Mouse (Mus musculus): ENCODE data around the gene H1foo. TPM values are rescaled to one million over a fixed set of nuclear protein-coding genes. Genes with fewer than 3 reads are reported as not detected.

Gene H1foo
- polyA plus RNA-seq, 1 experiment from 2014 or later: not detected

- Histone ChIP-seq H3K27me3 (no peaks in the 10 kb centered on the region), H3K9me3 (replicated peaks) (no peaks in the 10 kb centered on the region), H3K27ac (replicated peaks) (no peak overlapping the region), H3K36me3 (replicated peaks) (no peaks in the 10 kb centered on the region), H3K4me3 (replicated peaks) (no peak overlapping the region), H3K9ac (no peak overlapping the region), H3K4me2 (no peak overlapping the region), H3K4me1 (replicated peaks) (no peaks in the 10 kb centered on the region)
- no peak for ATAC-seq (ENCODE audit: insufficient read depth)
- WGBS (ENCODE audit: insufficient replicate concordance): 67% methylated on average over 10 of the region's 10 CpGs
Measured at GRCm38 (mm10) chr6:115927292-115928242, 17.2 kb upstream of the H1foo start.

DNA sequence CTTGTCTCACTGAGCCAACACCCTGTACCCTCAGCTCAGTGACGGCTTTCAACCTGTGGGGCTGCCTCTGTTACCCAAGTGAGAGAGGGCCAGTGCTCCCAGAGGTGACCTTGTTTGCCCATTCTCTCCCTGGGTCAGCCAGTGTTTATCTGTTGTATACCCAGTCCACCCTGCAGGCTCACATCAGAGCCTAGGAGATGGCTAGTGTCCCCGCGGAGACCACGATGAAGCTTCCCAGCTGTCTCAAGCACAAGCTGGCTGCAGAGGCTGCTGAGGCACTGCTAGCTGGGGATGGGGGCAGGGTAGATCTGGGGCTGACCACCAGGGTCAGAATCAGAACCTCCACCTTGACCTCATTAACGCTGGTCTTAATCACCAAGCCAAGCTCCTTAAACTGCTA lies 14.7 kb upstream of the H1foo start:
- ATAC-seq (ENCODE audit: insufficient read depth): no peak
- Histone ChIP-seq H3K4me3 (replicated peaks) (no peak overlapping the region), H3K9ac (no peak overlapping the region), H3K4me2 (no peak overlapping the region), H3K36me3 (replicated peaks) (no peaks in the 10 kb centered on the region), H3K9me3 (replicated peaks) (no peaks in the 10 kb centered on the region), H3K27ac (replicated peaks) (no peak overlapping the region), H3K4me1 (replicated peaks) (no peaks in the 10 kb centered on the region), H3K27me3 (no peaks in the 10 kb centered on the region)
- WGBS (ENCODE audit: insufficient replicate concordance): 63% methylated on average over 5 of the region's 5 CpGs

DNA sequence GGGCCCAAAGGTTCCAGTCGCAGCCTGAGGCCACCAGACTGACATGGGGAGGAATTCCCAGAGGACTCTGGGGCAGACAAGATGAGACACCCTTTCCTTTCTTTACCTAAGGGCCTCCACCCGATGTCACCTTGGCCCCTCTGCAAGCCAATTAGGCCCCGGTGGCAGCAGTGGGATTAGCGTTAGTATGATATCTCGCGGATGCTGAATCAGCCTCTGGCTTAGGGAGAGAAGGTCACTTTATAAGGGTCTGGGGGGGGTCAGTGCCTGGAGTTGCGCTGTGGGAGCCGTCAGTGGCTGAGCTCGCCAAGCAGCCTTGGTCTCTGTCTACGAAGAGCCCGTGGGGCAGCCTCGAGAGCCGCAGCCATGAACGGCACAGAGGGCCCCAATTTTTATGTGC lies 13.1 kb upstream of the H1foo start, which contains the start of gene Rho:
TSS of gene Rho (plus strand) at position 110 of the 400 bp plus-strand sequence.
- no peak within 1 kb of the TSS for H3K27ac ChIP-seq (replicated peaks)
- no peak for ATAC-seq (ENCODE audit: insufficient read depth)
- H3K4me2 ChIP-seq: no peak within 1 kb of the TSS
- no peak within 1 kb of the TSS for H3K9ac ChIP-seq
- H3K4me3 ChIP-seq (replicated peaks): no peak within 1 kb of the TSS
- no peaks in the 10 kb centered on the region for H3K9me3 ChIP-seq (replicated peaks)
- no peaks in the 10 kb centered on the region for H3K4me1 ChIP-seq (replicated peaks)
- no peaks in the 10 kb centered on the region for H3K27me3 ChIP-seq
- H3K36me3 ChIP-seq (replicated peaks): no peaks in the 10 kb centered on the region
- 80% methylated on average over 14 of the region's 14 CpGs for WGBS (ENCODE audit: insufficient replicate concordance)

- no peak for ATAC-seq (ENCODE audit: insufficient read depth)
- no peaks in the 10 kb centered on the region for H3K27me3 ChIP-seq
- WGBS (ENCODE audit: insufficient replicate concordance): 74% methylated on average over 3 of the region's 3 CpGs
- H3K4me1 ChIP-seq (replicated peaks): no peaks in the 10 kb centered on the region
- no peak overlapping the region for H3K27ac ChIP-seq (replicated peaks)
- no peak overlapping the region for H3K4me2 ChIP-seq
- no peaks in the 10 kb centered on the region for H3K36me3 ChIP-seq (replicated peaks)
- H3K4me3 ChIP-seq (replicated peaks): no peak overlapping the region
- no peaks in the 10 kb centered on the region for H3K9me3 ChIP-seq (replicated peaks)
- no peak overlapping the region for H3K9ac ChIP-seq
Measured at GRCm38 (mm10) chr6:115932391-115932790, 12.3 kb upstream of the H1foo start.

DNA sequence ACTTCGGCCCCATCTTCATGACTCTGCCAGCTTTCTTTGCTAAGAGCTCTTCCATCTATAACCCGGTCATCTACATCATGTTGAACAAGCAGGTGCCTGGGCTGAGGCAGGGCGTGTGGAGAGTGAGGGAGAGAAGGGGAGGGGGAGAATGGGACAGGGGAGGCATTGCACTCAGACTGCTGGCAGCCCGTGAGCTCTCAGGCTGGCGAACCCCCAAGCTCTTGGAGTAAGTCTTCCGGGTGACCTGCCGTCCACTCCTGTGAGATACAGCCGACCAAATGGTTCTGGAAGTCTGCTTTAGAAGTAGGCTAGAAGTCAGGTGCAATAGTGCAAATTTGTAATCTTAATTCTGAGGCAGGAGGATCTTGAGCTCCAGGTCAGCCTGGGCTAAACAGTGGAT lies 9.2 kb upstream of the H1foo start:
- H3K27me3 ChIP-seq: no peaks in the 10 kb centered on the region
- no peaks in the 10 kb centered on the region for H3K9me3 ChIP-seq (replicated peaks)
- no peaks in the 10 kb centered on the region for H3K36me3 ChIP-seq (replicated peaks)
- no peak overlapping the region for H3K9ac ChIP-seq
- no peak overlapping the region for H3K4me3 ChIP-seq (replicated peaks)
- 0 out of 2 replicates have a peak, but pooled peaks cover under 1% of the 10 kb centered on the region for H3K4me1 ChIP-seq (replicated peaks)
- no peak overlapping the region for H3K27ac ChIP-seq (replicated peaks)
- H3K4me2 ChIP-seq: no peak overlapping the region
- ATAC-seq (ENCODE audit: insufficient read depth): no peak
- WGBS (ENCODE audit: insufficient replicate concordance): 58% methylated on average over 8 of the region's 8 CpGs

DNA sequence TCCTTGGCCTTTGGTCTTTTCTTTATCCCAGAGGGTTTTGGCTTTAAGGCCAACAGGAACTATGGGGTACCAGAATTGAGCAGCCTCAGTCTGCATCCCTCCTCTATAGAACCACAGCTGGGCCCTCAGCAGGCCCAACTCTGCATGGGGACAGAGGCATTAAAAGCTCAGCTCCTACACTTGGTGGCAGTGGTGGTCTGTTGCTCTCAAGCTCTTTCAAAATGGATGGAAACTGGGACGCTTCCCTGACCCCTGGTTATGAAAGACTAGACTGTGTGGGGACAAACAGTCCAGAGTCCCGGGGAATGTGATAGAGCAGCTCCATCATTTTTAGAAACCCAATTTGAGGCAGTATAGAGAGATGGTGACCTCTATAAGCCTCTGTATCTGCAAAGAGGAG lies 6.7 kb upstream of the H1foo start:
- H3K9ac ChIP-seq: no peak overlapping the region
- ATAC-seq (ENCODE audit: insufficient read depth): no peak
- H3K9me3 ChIP-seq (replicated peaks): no peaks in the 10 kb centered on the region
- no peak overlapping the region for H3K4me3 ChIP-seq (replicated peaks)
- H3K27ac ChIP-seq (replicated peaks): no peak overlapping the region
- peaks cover 16% of the 10 kb centered on the region; the same call in 1 of the 2 replicates for H3K4me1 ChIP-seq (replicated peaks)
- H3K36me3 ChIP-seq (replicated peaks): no peaks in the 10 kb centered on the region
- no peaks in the 10 kb centered on the region for H3K27me3 ChIP-seq
- no peak overlapping the region for H3K4me2 ChIP-seq
- WGBS (ENCODE audit: insufficient replicate concordance): 66% methylated on average over 2 of the region's 2 CpGs

DNA sequence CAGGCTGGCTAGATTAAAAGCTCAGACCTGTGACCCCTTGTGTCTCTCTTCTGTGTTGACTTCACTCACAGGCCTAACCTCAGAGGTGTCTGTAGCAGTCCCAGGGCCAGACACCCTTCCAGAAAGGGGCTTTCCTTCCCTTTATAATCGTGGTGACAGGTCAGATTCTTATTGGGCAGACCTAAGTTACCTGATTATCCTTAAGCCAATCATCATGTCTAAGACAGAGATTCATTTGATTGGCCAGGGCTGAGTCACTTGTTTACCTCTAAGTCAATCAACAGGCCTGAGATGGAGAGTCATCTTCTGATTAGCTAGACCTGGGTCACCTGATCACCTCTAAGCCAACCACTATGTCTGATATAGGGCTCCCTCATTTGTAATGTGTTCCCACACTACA lies 5.9 kb upstream of the H1foo start:
- H3K9me3 ChIP-seq (replicated peaks): no peaks in the 10 kb centered on the region
- no peaks in the 10 kb centered on the region for H3K27me3 ChIP-seq
- no peaks in the 10 kb centered on the region for H3K36me3 ChIP-seq (replicated peaks)
- H3K4me1 ChIP-seq (replicated peaks): peaks cover 16% of the 10 kb centered on the region; the same call in 1 of the 2 replicates
- 50% methylated on average over 1 of the region's 1 CpGs for WGBS (ENCODE audit: insufficient replicate concordance)
- no peak overlapping the region for H3K4me2 ChIP-seq
- H3K9ac ChIP-seq: no peak overlapping the region
- no peak overlapping the region for H3K27ac ChIP-seq (replicated peaks)
- ATAC-seq (ENCODE audit: insufficient read depth): no peak
- no peak overlapping the region for H3K4me3 ChIP-seq (replicated peaks)

DNA sequence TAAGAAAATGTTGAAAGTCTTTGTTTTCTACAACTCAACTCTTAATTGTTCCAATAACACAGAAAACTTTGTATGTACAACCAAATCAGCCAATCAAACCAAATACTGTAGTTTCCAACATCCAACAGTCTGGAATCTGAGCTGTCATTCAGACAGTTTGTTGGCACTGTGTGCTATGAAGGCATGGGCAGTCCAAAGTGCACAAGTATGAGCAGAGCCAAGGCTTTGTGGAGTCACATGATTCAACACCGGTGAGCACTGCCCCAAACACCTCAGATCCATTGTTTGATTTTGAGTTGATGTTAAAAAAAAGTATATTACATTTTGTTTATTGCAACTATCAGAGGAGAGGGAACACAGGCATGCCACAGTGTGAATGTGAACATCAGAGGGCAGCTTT lies 4.1 kb upstream of the H1foo start:
- Histone ChIP-seq H3K9me3 (replicated peaks) (no peaks in the 10 kb centered on the region), H3K36me3 (replicated peaks) (no peaks in the 10 kb centered on the region), H3K27me3 (no peaks in the 10 kb centered on the region), H3K9ac (no peak overlapping the region), H3K4me2 (no peak overlapping the region), H3K27ac (replicated peaks) (no peak overlapping the region), H3K4me3 (replicated peaks) (no peak overlapping the region), H3K4me1 (replicated peaks) (peaks cover 16% of the 10 kb centered on the region; the same call in 1 of the 2 replicates)
- peak; percentile 51; the same call in 1 of the 2 replicates for ATAC-seq (ENCODE audit: insufficient read depth)
- 56% methylated on average over 1 of the region's 1 CpGs for WGBS (ENCODE audit: insufficient replicate concordance)

DNA sequence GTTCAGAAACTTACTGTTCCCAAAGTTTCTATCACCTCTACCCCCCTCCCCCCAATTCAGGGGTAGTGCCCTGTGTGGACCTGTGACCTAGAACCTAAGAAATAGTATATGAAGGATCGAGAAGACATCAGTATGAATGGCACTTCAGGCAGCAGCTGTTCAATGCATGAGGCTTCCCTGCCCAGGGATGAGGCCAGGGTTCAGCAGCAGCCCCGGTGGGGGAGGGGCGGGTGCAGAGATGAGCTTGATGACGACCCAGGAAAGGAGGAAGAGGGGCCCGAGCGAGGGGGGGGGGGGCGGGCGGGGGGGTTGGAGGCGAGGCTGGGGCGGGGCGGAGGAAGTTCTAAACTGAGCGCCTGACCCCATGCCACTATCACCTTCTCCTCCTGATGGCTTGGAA lies 3.6 kb upstream of the H1foo start:
- 0 out of 2 replicates have a peak overlapping the region, but pooled peaks have one; percentile 2 for H3K4me2 ChIP-seq
- H3K27me3 ChIP-seq: no peaks in the 10 kb centered on the region
- no peaks in the 10 kb centered on the region for H3K36me3 ChIP-seq (replicated peaks)
- no peak for ATAC-seq (ENCODE audit: insufficient read depth)
- H3K4me3 ChIP-seq (replicated peaks): no peak overlapping the region
- peaks cover 16% of the 10 kb centered on the region; the same call in 1 of the 2 replicates for H3K4me1 ChIP-seq (replicated peaks)
- no peak overlapping the region for H3K9ac ChIP-seq
- WGBS (ENCODE audit: insufficient replicate concordance): 3% methylated on average over 8 of the region's 12 CpGs
- H3K9me3 ChIP-seq (replicated peaks): no peaks in the 10 kb centered on the region
- H3K27ac ChIP-seq (replicated peaks): no peak overlapping the region

GRCm38 (mm10) chr6:115943498-115944427 lies 975 bp upstream of the H1foo start:
- H3K36me3 ChIP-seq (replicated peaks): no peaks in the 10 kb centered on the region
- H3K9me3 ChIP-seq (replicated peaks): no peaks in the 10 kb centered on the region
- no peak overlapping the region for H3K4me3 ChIP-seq (replicated peaks)
- ATAC-seq (ENCODE audit: insufficient read depth): no peak
- H3K27me3 ChIP-seq: no peaks in the 10 kb centered on the region
- WGBS (ENCODE audit: insufficient replicate concordance): 33% methylated on average over 9 of the region's 9 CpGs
- H3K4me2 ChIP-seq: no peak overlapping the region
- H3K27ac ChIP-seq (replicated peaks): no peak overlapping the region
- H3K4me1 ChIP-seq (replicated peaks): peaks cover 18% of the 10 kb centered on the region; the same call in 1 of the 2 replicates
- H3K9ac ChIP-seq: no peak overlapping the region

GRCm38 (mm10) chr6:115945633-115946032 lies 895 bp downstream of the H1foo start:
- Histone ChIP-seq H3K36me3 (replicated peaks) (no peaks in the 10 kb centered on the region), H3K4me2 (no peak overlapping the region), H3K4me1 (replicated peaks) (peaks cover 17% of the 10 kb centered on the region; the same call in 1 of the 2 replicates), H3K27me3 (no peaks in the 10 kb centered on the region), H3K9ac (no peak overlapping the region), H3K9me3 (replicated peaks) (no peaks in the 10 kb centered on the region), H3K4me3 (replicated peaks) (no peak overlapping the region), H3K27ac (replicated peaks) (no peak overlapping the region)
- 37% methylated on average over 8 of the region's 8 CpGs for WGBS (ENCODE audit: insufficient replicate concordance)
- ATAC-seq (ENCODE audit: insufficient read depth): no peak
